Mouse (Mus musculus): ENCODE results near the gene Znhit6. TPM values are rescaled to one million over a fixed set of nuclear protein-coding genes. Genes with fewer than 3 reads are reported as not detected.
A peak's percentile ranks its signal among the peaks of the same experiment; 100 is the strongest.

Znhit6 gene
- total and polyA plus RNA-seq, 3 experiments, result 54.4 to 188 (median 58.6) TPM

DNA sequence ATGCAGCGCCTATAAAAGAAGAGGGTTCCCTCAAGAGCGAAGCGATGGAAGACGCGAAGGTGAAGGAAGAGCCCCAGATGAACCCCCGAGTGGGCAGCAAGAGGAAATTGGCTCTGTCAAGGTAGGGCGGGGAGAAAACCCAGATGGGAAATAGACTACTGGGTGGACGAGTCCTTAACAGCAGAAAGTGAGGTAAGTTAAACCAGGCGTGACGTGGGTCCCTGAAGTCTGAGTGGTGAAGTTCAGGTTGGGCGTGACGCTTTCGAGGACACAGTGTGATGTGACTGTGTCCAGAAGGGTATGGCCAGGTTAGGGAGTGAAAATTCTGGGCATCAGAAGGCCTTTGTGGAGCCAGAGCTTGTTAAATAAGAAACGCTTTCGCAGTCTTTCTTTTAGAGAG lies 871 bp downstream of the Znhit6 start:
- no peaks in the 10 kb centered on the region for H3K9me3 ChIP-seq (replicated peaks; ENCODE audit: low read length)
- in situ Hi-C loops (cut with MboI; ENCODE audit: low pct_ligation_motif_present, low pct_unique_long_range_greater_than_20kb, low sequenced_read_pairs) (no loop called here), dilution Hi-C loops (cut with MboI; ENCODE audit: extremely low pct_ligation_motif_present, extremely low pct_unique_long_range_greater_than_20kb, low sequenced_read_pairs) (no loop called here)
- DNase-seq (ENCODE audit: extremely low read depth), result peak; percentile 53
- H3K27me3 ChIP-seq (replicated peaks), result no peaks in the 10 kb centered on the region
- H3K36me3 ChIP-seq (replicated peaks in 1 of 2; ENCODE audit: control insufficient read depth in 1 of 2, insufficient read depth in 1 of 2, low read length in 1 of 2), result peaks cover 27 to 44% of the 10 kb centered on the region in 2 experiments
- H3K9ac ChIP-seq (ENCODE audit: insufficient read depth, low read depth), result peak overlapping the region; percentile 63
- peaks cover 4 to 25% of the 10 kb centered on the region in 2 experiments; a peak in 2 of 4 replicates for H3K4me1 ChIP-seq (ENCODE audit: control insufficient read depth in 1 of 2, insufficient read depth in 2 of 2)
- TF ChIP-seq ZMIZ1 (IDR thresholded peaks at IDR 0.05; ENCODE audit: low read depth, low read length), result no peak
- TF ChIP-seq BHLHE40 (IDR thresholded peaks at IDR 0.05; ENCODE audit: low read depth, low read length), result no peak
- TF ChIP-seq ETS1 (conservative IDR thresholded peaks at IDR 0.05; ENCODE audit: low read depth, low read length), result no peak
- TF ChIP-seq ZC3H11A (IDR thresholded peaks at IDR 0.05; ENCODE audit: low read depth, low read length), result no peak
- TF ChIP-seq MEF2A (IDR thresholded peaks at IDR 0.05; ENCODE audit: borderline replicate concordance, low read depth, low read length), result no peak
- TF ChIP-seq UBTF (IDR thresholded peaks at IDR 0.05; ENCODE audit: low read depth, low read length), result no peak
- no peak for TF ChIP-seq SMC3 (IDR thresholded peaks at IDR 0.05; ENCODE audit: low read depth, low read length)
- no peak for TF ChIP-seq EP300 (IDR thresholded peaks at IDR 0.05; ENCODE audit: low read length)
- no peak for TF ChIP-seq KAT2A (IDR thresholded peaks at IDR 0.05; ENCODE audit: insufficient replicate concordance, low read length)
- no peak for TF ChIP-seq ELF1 (IDR thresholded peaks at IDR 0.05; ENCODE audit: low read depth, low read length)
- peak overlapping the region; percentile 62 to 96 (median 85) for H3K4me3 ChIP-seq (replicated peaks in 1 of 3; ENCODE audit: low read depth in 2 of 3, low read length in 2 of 3, poor library complexity in 1 of 3)
- H3K79me2 ChIP-seq (replicated peaks; ENCODE audit: control insufficient read depth, extremely low read depth, insufficient read depth, poor library complexity, severe bottlenecking), result peaks cover 12% of the 10 kb centered on the region
- H3K4me2 ChIP-seq (ENCODE audit: insufficient read depth, low read depth, poor library complexity, severe bottlenecking), result peak overlapping the region; percentile 78
- no peak overlapping the region for H3K27ac ChIP-seq (ENCODE audit: insufficient read depth, low read depth)

DNA sequence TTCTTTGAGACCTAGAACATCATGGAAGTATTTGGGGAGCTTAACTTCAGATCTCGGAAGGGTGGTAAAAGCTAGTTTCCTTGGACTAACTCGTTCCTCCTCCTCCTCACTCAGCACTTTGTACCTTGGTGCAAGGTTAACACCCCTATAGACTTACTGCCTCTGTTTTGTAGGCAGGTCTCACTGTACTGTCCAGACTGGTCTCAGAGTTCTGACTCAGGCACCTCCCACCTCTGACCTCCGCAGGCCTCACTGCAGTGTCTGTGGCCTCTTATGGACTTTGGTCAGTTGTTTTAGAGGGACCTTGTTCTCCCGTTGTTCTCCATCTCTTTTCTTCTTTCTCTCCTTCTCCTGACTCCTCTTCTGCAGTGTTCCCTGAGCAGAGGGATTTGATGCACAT lies 7.0 kb downstream of the Znhit6 start:
- no peaks in the 10 kb centered on the region for H3K9me3 ChIP-seq (replicated peaks; ENCODE audit: low read length)
- H3K9ac ChIP-seq (ENCODE audit: insufficient read depth, low read depth), result no peak overlapping the region
- H3K4me3 ChIP-seq (replicated peaks in 1 of 3; ENCODE audit: low read depth in 2 of 3, low read length in 2 of 3, poor library complexity in 1 of 3), result no peak overlapping the region
- H3K36me3 ChIP-seq (replicated peaks in 1 of 2; ENCODE audit: control insufficient read depth in 1 of 2, insufficient read depth in 1 of 2, low read length in 1 of 2), result peaks cover 67 to 90% of the 10 kb centered on the region in 2 experiments
- H3K4me1 ChIP-seq (ENCODE audit: control insufficient read depth in 1 of 2, insufficient read depth in 2 of 2), result peaks cover under 1 to 5% of the 10 kb centered on the region in 2 experiments; a peak in 2 of 4 replicates
- in situ Hi-C loops (cut with MboI; ENCODE audit: low pct_ligation_motif_present, low pct_unique_long_range_greater_than_20kb, low sequenced_read_pairs), result no loop called here
- no peaks in the 10 kb centered on the region; the same call in none of the 2 replicates for H3K79me2 ChIP-seq (replicated peaks; ENCODE audit: control insufficient read depth, extremely low read depth, insufficient read depth, poor library complexity, severe bottlenecking)
- dilution Hi-C loops (cut with MboI; ENCODE audit: extremely low pct_ligation_motif_present, extremely low pct_unique_long_range_greater_than_20kb, low sequenced_read_pairs), result no loop called here
- TF ChIP-seq MXI1 (IDR thresholded peaks at IDR 0.05; ENCODE audit: low read depth, low read length) (no peak), HCFC1 (IDR thresholded peaks at IDR 0.05; ENCODE audit: low read depth, low read length) (no peak), ZMIZ1 (IDR thresholded peaks at IDR 0.05; ENCODE audit: low read depth, low read length) (no peak), NRF1 (IDR thresholded peaks at IDR 0.05; ENCODE audit: low read depth, low read length) (no peak), USF1 (IDR thresholded peaks at IDR 0.05; ENCODE audit: low read depth, low read length) (no peak), MAX (IDR thresholded peaks at IDR 0.05; ENCODE audit: low read length) (no peak), UBTF (IDR thresholded peaks at IDR 0.05; ENCODE audit: low read depth, low read length) (no peak), GABPA (IDR thresholded peaks at IDR 0.05; ENCODE audit: insufficient replicate concordance, low read depth, low read length) (no peak), MAZ (IDR thresholded peaks at IDR 0.05; ENCODE audit: low read depth, low read length) (no peak), RAD21 (IDR thresholded peaks at IDR 0.05; ENCODE audit: low read depth, low read length) (no peak), SIN3A (IDR thresholded peaks at IDR 0.05; ENCODE audit: low read length) (no peak), CHD1 (IDR thresholded peaks at IDR 0.05; ENCODE audit: low read depth, low read length) (no peak), TBP (conservative IDR thresholded peaks at IDR 0.05; ENCODE audit: low read depth, low read length) (no peak)
- H3K27me3 ChIP-seq (replicated peaks), result no peaks in the 10 kb centered on the region
- no peak overlapping the region for H3K4me2 ChIP-seq (ENCODE audit: insufficient read depth, low read depth, poor library complexity, severe bottlenecking)
- DNase-seq (ENCODE audit: extremely low read depth), result no peak
- no peak overlapping the region for H3K27ac ChIP-seq (ENCODE audit: insufficient read depth, low read depth)
